Mouse (Mus musculus) lung, postnatal 0 days (tissue): ENCODE measurements around the gene Susd3. TPM values are rescaled to one million over a fixed set of nuclear protein-coding genes. Genes with fewer than 3 reads are reported as not detected.

Experiments used
- ATAC-seq: fragments of 200-750 bp; cut with Nextera tagmentation; 2 replicates; pipeline ENCODE4 v1.8.0; 2017; ENCODE audit warnings: moderate library complexity
- DNase-seq: peaks from one replicate; pipeline ENCODE4 v3.0.0-alpha.2; 2016; ENCODE audit warnings: low spot score
- H3K27ac ChIP-seq: fragments of 300-500 bp; sonication (generic); 2 replicates; pipeline ENCODE4 v1.5.1; 2014; ENCODE audit warnings: antibody characterized with exemption, mild to moderate bottlenecking, low read length, mixed read lengths
- H3K27me3 ChIP-seq: fragments of 300-500 bp; sonication (generic); replicated peaks from 2 replicates; pipeline ENCODE4 v1.6.1; 2014; ENCODE audit warnings: low read length, mixed read lengths; ENCODE audit not compliant: insufficient read depth
- H3K36me3 ChIP-seq: fragments of 300-500 bp; sonication (generic); 2 replicates; pipeline ENCODE4 v1.6.1; 2014; ENCODE audit warnings: low read length, mixed read lengths; ENCODE audit not compliant: insufficient read depth
- H3K4me1 ChIP-seq: fragments of 300-500 bp; sonication (generic); 2 replicates; pipeline ENCODE4 v1.6.1; 2014; ENCODE audit warnings: antibody characterized with exemption, low read depth, low read length, mixed read lengths; ENCODE audit not compliant: insufficient read depth
- H3K4me2 ChIP-seq: fragments of 300-500 bp; sonication (generic); replicated peaks from 2 replicates; pipeline ENCODE4 v1.6.1; 2014; ENCODE audit warnings: low read depth, mild to moderate bottlenecking, low read length, moderate library complexity, mixed read lengths
- H3K4me3 ChIP-seq: fragments of 300-500 bp; sonication (generic); 2 replicates; pipeline ENCODE4 v1.5.1; 2014; ENCODE audit warnings: low read depth, low read length
- H3K9ac ChIP-seq: fragments of 300-500 bp; sonication (generic); replicated peaks from 2 replicates; pipeline ENCODE4 v1.6.1; 2014; ENCODE audit warnings: low read depth, mild to moderate bottlenecking
- H3K9me3 ChIP-seq: fragments of 300-500 bp; sonication (generic); 2 replicates; pipeline ENCODE4 v1.6.1; 2016; ENCODE audit warnings: low read length, mixed read lengths
- CTCF ChIP-seq: IDR thresholded peaks from 2 replicates; pipeline ENCODE4 v1.5.1; 2016; ENCODE audit warnings: antibody characterized with exemption, mild to moderate bottlenecking
- EP300 ChIP-seq: IDR thresholded peaks from 2 replicates; pipeline ENCODE4 v1.6.1; 2016; ENCODE audit warnings: antibody characterized with exemption, mild to moderate bottlenecking, control low read depth
- WGBS: fragments of 180-500 bp; shearing (Covaris S2); extraction: QIAGEN DNeasy Blood & Tissue Kit; methylation state at CpG from one replicate; pipeline ENCODE4 v1.1.7; 2014; 5-methylcytosine and 5-hydroxymethylcytosine counted together
- polyA plus RNA-seq: library from polyadenylated mRNA; unstranded; fragments of >200 nt; fragmentation: Nextera tagmentation; extraction: Ambion mirVana; gene quantifications from 2 replicates; pipeline ENCODE4 v1.2.1, GENCODE M21; 2015

Gene Susd3
- polyA plus RNA-seq, 1 experiment from 2014 or later: 2.5 TPM

- whole genome bisulfite sequencing: 57% methylated on average over 3 of the region's 3 CpGs
- DNase-seq: no peak
- no peaks in the 10 kb centered on the region for H3K27me3 ChIP-seq
- H3K4me1 ChIP-seq: no peaks in the 10 kb centered on the region
- H3K9ac ChIP-seq: no peak overlapping the region
- ATAC-seq: no peak
- TF ChIP-seq EP300 (no peak), CTCF (no peak)
- no peaks in the 10 kb centered on the region for H3K36me3 ChIP-seq
- no peak overlapping the region for H3K4me3 ChIP-seq
- H3K9me3 ChIP-seq: 0 out of 2 replicates have a peak, but pooled peaks cover 2% of the 10 kb centered on the region
- no peak overlapping the region for H3K27ac ChIP-seq
- no peak overlapping the region for H3K4me2 ChIP-seq
These were observed 23.3 kb downstream of the Susd3 start for GRCm38 (mm10) chr13:49225159-49225558.

GRCm38 (mm10) chr13:49224729-49225128, 23.8 kb downstream of the Susd3 start:
- Histone ChIP-seq H3K27ac (no peak overlapping the region), H3K4me3 (no peak overlapping the region), H3K9me3 (0 out of 2 replicates have a peak, but pooled peaks cover 2% of the 10 kb centered on the region), H3K9ac (no peak overlapping the region), H3K4me2 (no peak overlapping the region), H3K36me3 (no peaks in the 10 kb centered on the region), H3K4me1 (no peaks in the 10 kb centered on the region), H3K27me3 (no peaks in the 10 kb centered on the region)
- TF ChIP-seq CTCF (no peak), EP300 (no peak)
- DNase-seq (no peak), ATAC-seq (no peak)
- 33% methylated on average over 6 of the region's 6 CpGs for WGBS

GRCm38 (mm10) chr13:49224314-49224713, 24.2 kb downstream of the Susd3 start:
- Histone ChIP-seq H3K4me1 (no peaks in the 10 kb centered on the region), H3K9me3 (0 out of 2 replicates have a peak, but pooled peaks cover 2% of the 10 kb centered on the region), H3K27ac (no peak overlapping the region), H3K27me3 (no peaks in the 10 kb centered on the region), H3K4me2 (no peak overlapping the region), H3K4me3 (no peak overlapping the region), H3K9ac (no peak overlapping the region), H3K36me3 (no peaks in the 10 kb centered on the region)
- 14% methylated on average over 10 of the region's 10 CpGs for WGBS
- peak; percentile 28 for DNase-seq
- no peak for ATAC-seq
- TF ChIP-seq EP300 (no peak), CTCF (no peak)

- H3K9ac ChIP-seq: no peak overlapping the region
- H3K36me3 ChIP-seq: no peaks in the 10 kb centered on the region
- WGBS: 22% methylated on average over 5 of the region's 5 CpGs
- ATAC-seq (no peak), DNase-seq (no peak)
- TF ChIP-seq EP300: no peak
- TF ChIP-seq CTCF: peak; percentile 33
- no peaks in the 10 kb centered on the region for H3K4me1 ChIP-seq
- no peak overlapping the region for H3K4me2 ChIP-seq
- no peak overlapping the region for H3K4me3 ChIP-seq
- no peak overlapping the region for H3K27ac ChIP-seq
- no peaks in the 10 kb centered on the region for H3K27me3 ChIP-seq
- H3K9me3 ChIP-seq: 0 out of 2 replicates have a peak, but pooled peaks cover 2% of the 10 kb centered on the region
These were observed 27.6 kb downstream of the Susd3 start for GRCm38 (mm10) chr13:49220912-49221311.

GRCm38 (mm10) chr13:49219367-49219766, 29.1 kb downstream of the Susd3 start:
- H3K4me1 ChIP-seq: peaks cover 4% of the 10 kb centered on the region; the same call in 1 of the 2 replicates

GRCm38 (mm10) chr13:49218651-49219050, 29.9 kb downstream of the Susd3 start:
- ATAC-seq (no peak), DNase-seq (no peak)
- TF ChIP-seq CTCF (no peak), EP300 (no peak)
- no peak overlapping the region for H3K4me2 ChIP-seq
- H3K36me3 ChIP-seq: no peaks in the 10 kb centered on the region
- WGBS: 48% methylated on average over 3 of the region's 3 CpGs
- H3K27me3 ChIP-seq: no peaks in the 10 kb centered on the region
- peaks cover 9% of the 10 kb centered on the region; the same call in 1 of the 2 replicates for H3K4me1 ChIP-seq
- H3K27ac ChIP-seq: no peak overlapping the region
- H3K4me3 ChIP-seq: no peak overlapping the region
- no peak overlapping the region for H3K9ac ChIP-seq
- H3K9me3 ChIP-seq: 0 out of 2 replicates have a peak, but pooled peaks cover 2% of the 10 kb centered on the region

More at GRCm38 (mm10) chr13:49219367-49219766, 29.1 kb downstream of the Susd3 start:
- Histone ChIP-seq H3K4me2 (no peak overlapping the region), H3K4me3 (no peak overlapping the region), H3K9ac (no peak overlapping the region), H3K27ac (no peak overlapping the region), H3K9me3 (0 out of 2 replicates have a peak, but pooled peaks cover 2% of the 10 kb centered on the region), H3K36me3 (no peaks in the 10 kb centered on the region), H3K27me3 (no peaks in the 10 kb centered on the region)
- DNase-seq (no peak), ATAC-seq (no peak)
- 71% methylated on average over 4 of the region's 4 CpGs for WGBS
- no peak for TF ChIP-seq EP300
